8 mouse cellular contexts compared by ENCODE assay signal in the genomic region with DNA sequence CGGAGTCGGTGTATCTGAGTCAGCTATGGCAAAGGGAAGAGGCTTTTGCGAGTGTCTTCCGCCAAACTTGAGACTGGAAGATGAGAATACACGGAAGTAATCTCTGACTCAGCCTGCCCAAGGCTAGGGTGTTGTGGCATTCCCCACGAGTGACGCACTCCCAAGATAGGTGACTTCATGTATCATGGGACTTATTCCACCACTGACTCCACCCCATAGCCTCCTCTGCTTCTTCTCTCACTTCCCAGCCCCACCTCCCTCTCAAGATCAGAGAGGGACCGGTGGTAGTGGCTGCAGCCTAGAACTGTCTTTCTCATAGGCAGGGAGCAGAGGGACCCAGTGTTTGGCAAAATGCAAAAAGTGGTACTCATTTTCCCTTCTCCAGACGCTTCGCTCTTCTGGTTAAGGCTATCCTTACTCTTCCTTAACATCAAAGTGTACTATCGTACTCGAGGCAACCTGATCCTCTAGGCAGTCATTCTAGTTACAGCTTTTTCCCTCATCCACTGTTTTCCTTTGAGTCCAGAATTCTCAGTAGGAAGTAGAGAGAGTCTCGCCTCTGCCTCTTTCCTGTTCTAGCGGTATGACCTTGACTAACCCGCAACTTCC. TPM values are rescaled to one million over a fixed set of nuclear protein-coding genes. Genes with fewer than 3 reads are reported as not detected.
A peak's percentile ranks its signal among the peaks of the same experiment; 100 is the strongest.
DNase-seq lines count a peak whose midpoint lies in the region; ATAC-seq and TF ChIP-seq lines count a peak whose summit lies in the region.

No protein-coding gene starts in this region.

- peak overlapping the region; percentile 88 for H3K27ac ChIP-seq in forebrain, embryonic 12.5 days
- H3K27ac ChIP-seq in heart, embryonic 16.5 days (ENCODE audit: low read length), result peak overlapping the region; percentile 100
- peak overlapping the region; percentile 100 for H3K27ac ChIP-seq in liver, embryonic 14.5 days
- peak overlapping the region; percentile 100 for H3K27ac ChIP-seq in stomach, embryonic 16.5 days (ENCODE audit: low read length)

- H3K4me3 ChIP-seq in E14TG2a.4 (replicated peaks; ENCODE audit: low read length), result peak overlapping the region; percentile 96
- peak overlapping the region; percentile 69 for H3K4me3 ChIP-seq in forebrain, embryonic 12.5 days (replicated peaks)
- peak overlapping the region; percentile 100 for H3K4me3 ChIP-seq in heart, embryonic 16.5 days (ENCODE audit: low read length)
- H3K4me3 ChIP-seq in liver, embryonic 14.5 days (ENCODE audit: insufficient read depth in 1 of 2, low read depth in 2 of 2, low read length in 2 of 2), result peak overlapping the region; percentile 72 to 91
- peak overlapping the region; percentile 95 for H3K4me3 ChIP-seq in stomach, embryonic 16.5 days (replicated peaks; ENCODE audit: low read length)

- H3K27me3 ChIP-seq in E14TG2a.4 (ENCODE audit: insufficient read depth, low read length), result no peaks in the 10 kb centered on the region
- H3K27me3 ChIP-seq in forebrain, embryonic 12.5 days, result peaks cover 4% of the 10 kb centered on the region
- no peaks in the 10 kb centered on the region for H3K27me3 ChIP-seq in heart, embryonic 16.5 days (ENCODE audit: control insufficient read depth, insufficient read depth, low read length)
- no peaks in the 10 kb centered on the region for H3K27me3 ChIP-seq in liver, embryonic 14.5 days (ENCODE audit: control insufficient read depth, insufficient read depth, low read length)
- no peaks in the 10 kb centered on the region for H3K27me3 ChIP-seq in stomach, embryonic 16.5 days (ENCODE audit: control insufficient read depth, insufficient read depth, low read length)

- H3K4me2 ChIP-seq in forebrain, embryonic 12.5 days, result peak overlapping the region; percentile 87
- peak overlapping the region; percentile 75 for H3K4me2 ChIP-seq in heart, embryonic 16.5 days (ENCODE audit: low read depth, low read length)
- H3K4me2 ChIP-seq in liver, embryonic 14.5 days (ENCODE audit: low read depth), result peak overlapping the region; percentile 100
- peak overlapping the region; percentile 76 for H3K4me2 ChIP-seq in stomach, embryonic 16.5 days (ENCODE audit: low read depth, low read length)

- ATAC-seq in forebrain, embryonic 12.5 days (ENCODE audit: low FRiP score), result peak; percentile 30; the same call in 1 of the 2 replicates
- ATAC-seq in heart, embryonic 16.5 days (replicated peaks; ENCODE audit: extremely low read depth, insufficient read depth, low FRiP score), result peak; percentile 69
- peak; percentile 72 for ATAC-seq in liver, embryonic 14.5 days (ENCODE audit: insufficient read depth)
- ATAC-seq in stomach, embryonic 16.5 days (ENCODE audit: insufficient read depth, low FRiP score), result peak; percentile 76

- peak; percentile 84 for DNase-seq in c-Kit-positive CD71-positive TER-119-positive erythroid progenitor cells, embryonic 14.5 days (ENCODE audit: low spot score)
- peak; percentile 87 to 95 for DNase-seq in kidney, postnatal 36 days
- peak; percentile 74 to 92 (median 75) for DNase-seq in liver, embryonic 14.5 days (ENCODE audit: low read depth in 3 of 3, low spot score in 3 of 3)
- DNase-seq in neural tube, embryonic 10.5 days (ENCODE audit: extremely low spot score, low spot score), result peak; percentile 40

- no peak for TF ChIP-seq EP300 in liver, embryonic 14.5 days (IDR thresholded peaks at IDR 0.05; ENCODE audit: low read depth)

- peaks cover 27% of the 10 kb centered on the region for H3K4me1 ChIP-seq in E14TG2a.4 (replicated peaks; ENCODE audit: low read depth, low read length)
- peaks cover 35% of the 10 kb centered on the region for H3K4me1 ChIP-seq in forebrain, embryonic 12.5 days
- H3K4me1 ChIP-seq in heart, embryonic 16.5 days (ENCODE audit: control insufficient read depth, insufficient read depth, low read length), result peaks cover 23% of the 10 kb centered on the region
- H3K4me1 ChIP-seq in liver, embryonic 14.5 days (replicated peaks; ENCODE audit: control insufficient read depth in 2 of 2, insufficient read depth in 2 of 2, low read length in 1 of 2), result peaks cover 15 to 16% of the 10 kb centered on the region in 2 experiments
- H3K4me1 ChIP-seq in stomach, embryonic 16.5 days (ENCODE audit: control insufficient read depth, insufficient read depth, low read length), result peaks cover 17% of the 10 kb centered on the region

- H3K9ac ChIP-seq in forebrain, embryonic 12.5 days, result peak overlapping the region; percentile 68
- peak overlapping the region; percentile 80 for H3K9ac ChIP-seq in heart, embryonic 16.5 days (ENCODE audit: low read length)
- peak overlapping the region; percentile 79 for H3K9ac ChIP-seq in liver, embryonic 14.5 days (replicated peaks)
- H3K9ac ChIP-seq in stomach, embryonic 16.5 days (ENCODE audit: low read length), result peak overlapping the region; percentile 98

- H3K9me3 ChIP-seq in E14TG2a.4 (ENCODE audit: low read length), result peaks cover 10% of the 10 kb centered on the region
- H3K9me3 ChIP-seq in forebrain, embryonic 12.5 days, result no peaks in the 10 kb centered on the region
- no peaks in the 10 kb centered on the region for H3K9me3 ChIP-seq in heart, embryonic 16.5 days (replicated peaks; ENCODE audit: control insufficient read depth, low read length)
- H3K9me3 ChIP-seq in liver, embryonic 14.5 days (ENCODE audit: control insufficient read depth, low read length), result no peaks in the 10 kb centered on the region
- no peaks in the 10 kb centered on the region for H3K9me3 ChIP-seq in stomach, embryonic 16.5 days (replicated peaks; ENCODE audit: control insufficient read depth, low read length)

- no peaks in the 10 kb centered on the region for H3K36me3 ChIP-seq in E14TG2a.4 (ENCODE audit: insufficient read depth, low read length)
- no peaks in the 10 kb centered on the region for H3K36me3 ChIP-seq in forebrain, embryonic 12.5 days (replicated peaks)
- no peaks in the 10 kb centered on the region for H3K36me3 ChIP-seq in heart, embryonic 16.5 days (ENCODE audit: control insufficient read depth, insufficient read depth)
- no peaks in the 10 kb centered on the region for H3K36me3 ChIP-seq in liver, embryonic 14.5 days (replicated peaks; ENCODE audit: control insufficient read depth, insufficient read depth, low read depth)
- no peaks in the 10 kb centered on the region for H3K36me3 ChIP-seq in stomach, embryonic 16.5 days (ENCODE audit: control insufficient read depth, insufficient read depth, low read length)

- 10% methylated on average over 15 of the region's 15 CpGs for WGBS in forebrain, embryonic 12.5 days
- under 1% methylated on average over 15 of the region's 15 CpGs for WGBS in heart, embryonic 16.5 days
- under 1% methylated on average over 15 of the region's 15 CpGs for WGBS in liver, embryonic 14.5 days (ENCODE audit: insufficient replicate concordance)
- 3% methylated on average over 15 of the region's 15 CpGs for WGBS in stomach, embryonic 16.5 days

- no peak for TF ChIP-seq CTCF in E14TG2a.4 (conservative IDR thresholded peaks at IDR 0.05; ENCODE audit: low read length)
- TF ChIP-seq CTCF in liver, embryonic 14.5 days (IDR thresholded peaks at IDR 0.05; ENCODE audit: low read depth), result no peak

RNA-seq across cellular contexts. Expression of a gene that starts 0.7 kb away (rescaled TPM):
- polyA plus RNA-seq in forebrain, embryonic 12.5 days (2016; fragmentation: Nextera tagmentation; extraction: Ambion mirVana), result 124 and 127 TPM in 2 replicates
- polyA plus RNA-seq in heart, embryonic 16.5 days (2015; fragmentation: Nextera tagmentation; extraction: Ambion mirVana), result 31.7 and 36.2 TPM in 2 replicates
- polyA plus RNA-seq in liver, embryonic 14.5 days (2012; rRNA removed), result 4.2 and 6.9 TPM in 2 replicates
- 10.8 and 12.4 TPM in 2 replicates for polyA plus RNA-seq in liver, embryonic 14.5 days (2014; fragmentation: Nextera tagmentation; extraction: Ambion mirVana)
- 26.1 and 31.0 TPM in 2 replicates for polyA plus RNA-seq in stomach, embryonic 16.5 days (2015; fragmentation: Nextera tagmentation; extraction: Ambion mirVana)

RNA-seq across cellular contexts. Expression of a gene that starts 26.9 kb away (rescaled TPM):
- 208 and 230 TPM in 2 replicates for polyA plus RNA-seq in forebrain, embryonic 12.5 days (2016; fragmentation: Nextera tagmentation; extraction: Ambion mirVana)
- polyA plus RNA-seq in heart, embryonic 16.5 days (2015; fragmentation: Nextera tagmentation; extraction: Ambion mirVana), result 68.6 and 104 TPM in 2 replicates
- polyA plus RNA-seq in liver, embryonic 14.5 days (2012; rRNA removed), result 58.0 and 113 TPM in 2 replicates
- 185 and 201 TPM in 2 replicates for polyA plus RNA-seq in liver, embryonic 14.5 days (2014; fragmentation: Nextera tagmentation; extraction: Ambion mirVana)
- 136 and 162 TPM in 2 replicates for polyA plus RNA-seq in stomach, embryonic 16.5 days (2015; fragmentation: Nextera tagmentation; extraction: Ambion mirVana)

RNA-seq across cellular contexts. Expression of a gene that starts 27.1 kb away (rescaled TPM):
- polyA plus RNA-seq in forebrain, embryonic 12.5 days (2016; fragmentation: Nextera tagmentation; extraction: Ambion mirVana), result 376 and 397 TPM in 2 replicates
- polyA plus RNA-seq in heart, embryonic 16.5 days (2015; fragmentation: Nextera tagmentation; extraction: Ambion mirVana), result 182 and 233 TPM in 2 replicates
- 76.8 and 131 TPM in 2 replicates for polyA plus RNA-seq in liver, embryonic 14.5 days (2012; rRNA removed)
- polyA plus RNA-seq in liver, embryonic 14.5 days (2014; fragmentation: Nextera tagmentation; extraction: Ambion mirVana), result 188 and 204 TPM in 2 replicates
- polyA plus RNA-seq in stomach, embryonic 16.5 days (2015; fragmentation: Nextera tagmentation; extraction: Ambion mirVana), result 296 and 325 TPM in 2 replicates

RNA-seq across cellular contexts. Expression of a gene that starts 39.2 kb away (rescaled TPM):
- polyA plus RNA-seq in forebrain, embryonic 12.5 days (2016; fragmentation: Nextera tagmentation; extraction: Ambion mirVana), result 124 and 127 TPM in 2 replicates
- polyA plus RNA-seq in heart, embryonic 16.5 days (2015; fragmentation: Nextera tagmentation; extraction: Ambion mirVana), result 408 and 420 TPM in 2 replicates
- polyA plus RNA-seq in liver, embryonic 14.5 days (2012; rRNA removed), result 126 and 131 TPM in 2 replicates
- polyA plus RNA-seq in liver, embryonic 14.5 days (2014; fragmentation: Nextera tagmentation; extraction: Ambion mirVana), result 102 and 117 TPM in 2 replicates
- 287 and 314 TPM in 2 replicates for polyA plus RNA-seq in stomach, embryonic 16.5 days (2015; fragmentation: Nextera tagmentation; extraction: Ambion mirVana)

Comparison
In these comparisons a context has a peak if more than half of its experiments do, and no peak if none do; other contexts are left out.
1. Peak in every context shown above with its lines: DNase-seq, ATAC-seq, H3K4me3 ChIP-seq and H3K27ac ChIP-seq.
2. DNase-seq: peak in every context shown above with its lines; median percentile 91 in kidney, postnatal 36 days; 84 in c-Kit-positive CD71-positive TER-119-positive erythroid progenitor cells, embryonic 14.5 days; 75 in liver, embryonic 14.5 days; 40 in neural tube, embryonic 10.5 days.